Mouse (Mus musculus): ENCODE measurements around the gene Etfdh. TPM values are rescaled to one million over a fixed set of nuclear protein-coding genes. Genes with fewer than 3 reads are reported as not detected.

Etfdh gene
- total RNA-seq (2021): 10 to 100 TPM; 23.2 to 24.0 TPM

DNA sequence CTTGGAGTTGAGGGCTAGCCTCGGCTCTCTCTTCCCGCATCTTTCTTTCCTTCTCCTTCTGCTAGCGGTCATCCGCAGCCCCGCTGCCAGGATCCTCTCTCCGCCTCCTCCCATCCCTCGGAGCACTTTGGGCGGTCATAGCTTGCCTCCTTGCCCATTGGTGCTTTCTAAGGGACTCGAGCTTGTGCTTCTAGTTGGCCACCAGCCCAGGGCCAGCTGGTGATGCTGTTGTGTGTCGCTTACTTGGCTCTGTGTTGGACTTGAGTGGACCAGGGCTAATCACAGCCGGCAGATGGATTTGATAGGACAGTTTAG, at the start of gene Etfdh:
Gene Etfdh (minus strand): TSS at position 85 of the 315 bp plus-strand sequence.
- intact Hi-C loops (cut with DNase I): no loop called here
- peak; percentile 44 to 61 for DNase-seq (ENCODE audit: low spot score in 2 of 2)

DNA sequence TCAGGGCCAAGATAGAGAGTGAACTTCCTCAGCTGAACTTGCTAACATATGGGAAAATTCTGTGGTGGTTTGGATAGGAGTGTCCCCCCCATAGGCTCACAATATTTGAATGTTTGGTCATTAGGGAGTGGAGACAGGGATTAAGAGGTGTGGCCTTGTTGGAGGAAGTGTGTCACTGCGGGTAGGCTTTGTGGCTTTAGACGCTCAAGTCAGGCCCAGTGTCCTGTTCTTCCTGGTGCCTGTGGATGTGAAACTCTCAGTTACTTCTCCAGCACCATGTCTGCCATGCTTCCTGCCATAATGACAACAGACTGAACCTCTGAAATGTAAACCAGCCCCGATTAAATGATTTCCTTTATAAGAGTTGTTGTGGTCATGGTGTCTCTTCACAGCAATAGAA, 47.1 kb upstream of the Etfdh start:
- no peak for DNase-seq (ENCODE audit: low spot score in 2 of 2)
- intact Hi-C loops (cut with DNase I): loop anchor here (10.0 kb wide), 1 partner anchor 68 kb away; no protein-coding TSS in a partner anchor

DNA sequence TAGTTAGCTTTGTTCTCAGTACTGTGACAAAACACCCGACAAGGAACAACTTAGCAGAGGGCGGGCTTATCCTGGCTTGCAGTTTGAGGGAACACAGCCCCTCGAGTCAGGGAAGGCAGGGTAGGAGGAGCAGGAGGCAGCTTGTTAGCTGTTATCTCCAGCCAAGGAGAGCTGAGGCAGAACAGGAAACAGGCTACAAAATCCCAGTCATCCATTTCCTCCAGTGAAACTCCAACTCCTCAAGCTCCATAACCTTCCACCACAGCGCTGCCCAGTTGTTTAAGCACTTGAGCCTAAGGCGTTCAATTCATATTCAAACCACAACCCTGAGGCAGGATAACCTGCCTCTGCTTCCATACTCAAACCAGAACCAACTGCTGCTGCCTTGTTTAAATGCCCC, 45.3 kb upstream of the Etfdh start:
- no peak for DNase-seq (ENCODE audit: low spot score in 2 of 2)
- intact Hi-C loops (cut with DNase I): loop anchor here (10.0 kb wide), 1 partner anchor 70 kb away; no protein-coding TSS in a partner anchor

DNA sequence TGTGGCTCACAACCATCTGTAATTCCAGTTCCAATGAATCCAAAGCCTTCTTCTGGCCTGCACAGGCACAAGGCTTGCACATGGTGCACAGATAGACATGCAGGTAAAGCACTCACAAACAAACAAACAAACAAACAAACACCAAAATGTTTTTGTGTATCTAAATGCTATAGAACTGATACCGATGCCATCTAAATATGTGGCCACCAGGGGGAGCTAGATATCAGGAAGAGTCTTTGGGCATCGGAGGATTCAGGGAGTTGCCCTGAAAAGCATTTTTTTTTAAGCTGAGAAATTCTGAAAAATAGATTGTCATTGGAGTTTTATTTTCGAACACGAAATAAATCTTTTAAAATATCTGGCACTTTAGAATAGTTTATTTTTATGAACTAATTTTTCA, 43.8 kb upstream of the Etfdh start:
- intact Hi-C loops (cut with DNase I): loop anchor here (1.0 to 10.0 kb wide), 2 partner anchors 72 to 136 kb away; no protein-coding TSS in a partner anchor
- peak; percentile 76 to 77 for DNase-seq (ENCODE audit: low spot score in 2 of 2)

DNA sequence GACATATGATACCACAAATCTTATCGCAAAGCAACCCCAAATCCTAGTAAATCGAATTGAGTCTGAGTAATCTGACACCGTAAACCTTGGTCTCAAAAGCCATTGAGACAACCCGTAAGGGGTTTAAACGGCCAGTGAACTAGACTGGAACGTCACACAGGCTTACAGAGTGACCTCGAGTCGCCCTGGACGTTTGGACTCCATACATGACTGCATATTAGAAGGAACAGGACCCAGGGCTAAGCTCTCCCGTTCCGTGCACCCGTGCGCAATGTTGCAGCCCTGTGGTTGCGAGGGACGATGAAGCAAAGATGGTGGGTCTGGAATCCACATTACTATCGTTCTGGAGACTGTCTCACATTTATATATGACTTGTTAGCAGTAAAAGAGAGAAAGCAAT, 42.9 kb upstream of the Etfdh start:
- intact Hi-C loops (cut with DNase I): loop anchor here (10.0 kb wide), 1 partner anchor 73 kb away; no protein-coding TSS in a partner anchor

DNA sequence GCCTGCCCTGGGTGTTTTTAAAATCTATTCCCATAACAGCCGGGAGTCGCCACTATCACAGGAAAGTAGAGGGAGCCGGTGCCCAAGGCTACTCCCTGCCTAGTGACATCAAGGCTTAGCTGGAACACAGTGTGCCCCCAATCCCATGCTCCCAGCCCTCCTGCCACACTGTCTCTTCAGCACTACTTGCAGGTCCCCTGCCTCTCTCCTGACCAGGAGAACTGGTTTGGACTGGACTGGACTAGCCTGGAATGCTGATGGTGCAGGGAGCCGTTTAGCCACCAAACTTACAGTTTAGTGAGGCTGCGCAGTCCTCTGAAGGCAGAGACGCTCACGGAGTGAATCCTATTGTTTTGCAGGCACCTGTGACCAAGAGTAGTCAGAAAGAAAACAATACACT, 41.3 kb upstream of the Etfdh start:
- intact Hi-C loops (cut with DNase I): loop anchor here (10.0 kb wide), 1 partner anchor 74 kb away; no protein-coding TSS in a partner anchor

More for the DNA sequence above, 42.9 kb upstream of the Etfdh start:
- no peak for DNase-seq (ENCODE audit: low spot score in 2 of 2)

DNA sequence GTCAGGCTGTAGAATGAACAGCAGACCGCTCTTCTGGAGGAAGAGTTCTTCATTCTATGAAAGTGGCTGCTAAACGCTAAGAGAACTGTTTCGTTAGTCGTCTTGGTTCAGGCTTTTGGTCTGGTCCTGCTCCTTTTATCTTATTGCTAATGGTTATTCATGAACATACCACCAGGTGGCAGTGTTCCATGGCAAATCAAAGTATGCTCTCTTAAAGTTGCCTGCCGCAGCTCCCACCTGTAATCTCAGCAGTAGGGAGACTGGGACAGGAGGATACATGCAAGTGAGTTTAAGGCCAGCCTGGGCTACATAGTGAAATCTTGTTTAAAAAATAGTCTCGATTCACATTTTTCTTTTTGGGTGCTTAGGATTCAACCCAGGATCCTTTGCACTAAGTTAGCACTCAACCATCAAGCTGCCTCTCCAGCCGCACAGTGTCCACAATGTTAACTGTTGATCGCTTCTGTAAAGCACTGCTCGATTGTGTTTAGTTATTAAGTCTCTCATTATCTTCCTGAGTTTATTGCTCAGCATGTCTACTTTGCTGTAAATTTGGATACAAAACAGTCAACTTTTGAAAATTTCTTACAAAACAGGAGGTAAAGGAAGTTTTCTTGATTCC, 35.6 kb upstream of the Etfdh start:
- DNase-seq (ENCODE audit: low spot score in 2 of 2): peak; percentile 67 to 75
- intact Hi-C loops (cut with DNase I): loop anchor here (2.0 kb wide), 1 partner anchor 144 kb away; no protein-coding TSS in a partner anchor

More for the DNA sequence above, 41.3 kb upstream of the Etfdh start:
- DNase-seq (ENCODE audit: low spot score in 2 of 2): no peak

DNA sequence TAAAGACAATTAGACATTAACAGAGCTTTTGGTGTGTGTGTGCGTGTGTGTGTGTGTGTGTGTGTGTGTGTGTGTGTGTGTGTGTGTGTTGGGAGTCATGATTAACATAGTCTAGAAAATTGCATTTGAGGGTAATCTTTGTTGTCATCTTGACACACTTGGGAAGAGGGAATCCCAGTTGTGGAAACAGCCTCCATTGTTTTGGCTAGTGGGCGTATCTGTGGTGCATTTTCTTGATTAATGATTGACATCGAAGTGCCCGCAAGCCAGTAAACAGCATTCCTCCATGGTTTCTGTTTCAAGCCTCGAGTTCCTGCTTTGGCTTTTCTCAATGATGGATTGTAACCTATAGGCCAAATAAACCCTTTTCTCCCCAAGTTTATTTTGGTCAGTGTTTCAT, 27.4 kb upstream of the Etfdh start:
- no peak for DNase-seq (ENCODE audit: low spot score in 2 of 2)
- intact Hi-C loops (cut with DNase I): no loop called here

DNA sequence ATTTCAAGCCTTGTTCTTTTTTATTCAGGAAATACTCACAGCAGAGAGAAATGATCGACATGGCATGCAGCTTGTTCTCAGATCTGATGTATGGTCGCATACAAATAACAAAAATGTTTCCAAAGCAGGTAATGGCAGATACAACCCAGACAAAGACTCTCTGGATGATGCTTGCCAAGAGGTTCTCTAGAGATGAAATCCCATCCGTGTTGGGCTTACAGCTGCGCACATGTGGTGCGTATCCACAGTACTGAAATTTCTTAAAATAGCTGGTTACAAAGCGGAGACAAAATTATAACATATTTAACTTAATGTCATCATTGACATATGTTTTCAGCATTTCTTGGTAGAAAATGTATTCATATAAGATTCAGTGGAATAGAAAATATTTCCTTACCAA, 22.8 kb upstream of the Etfdh start:
- DNase-seq (ENCODE audit: low spot score in 2 of 2): no peak
- intact Hi-C loops (cut with DNase I): no loop called here

DNA sequence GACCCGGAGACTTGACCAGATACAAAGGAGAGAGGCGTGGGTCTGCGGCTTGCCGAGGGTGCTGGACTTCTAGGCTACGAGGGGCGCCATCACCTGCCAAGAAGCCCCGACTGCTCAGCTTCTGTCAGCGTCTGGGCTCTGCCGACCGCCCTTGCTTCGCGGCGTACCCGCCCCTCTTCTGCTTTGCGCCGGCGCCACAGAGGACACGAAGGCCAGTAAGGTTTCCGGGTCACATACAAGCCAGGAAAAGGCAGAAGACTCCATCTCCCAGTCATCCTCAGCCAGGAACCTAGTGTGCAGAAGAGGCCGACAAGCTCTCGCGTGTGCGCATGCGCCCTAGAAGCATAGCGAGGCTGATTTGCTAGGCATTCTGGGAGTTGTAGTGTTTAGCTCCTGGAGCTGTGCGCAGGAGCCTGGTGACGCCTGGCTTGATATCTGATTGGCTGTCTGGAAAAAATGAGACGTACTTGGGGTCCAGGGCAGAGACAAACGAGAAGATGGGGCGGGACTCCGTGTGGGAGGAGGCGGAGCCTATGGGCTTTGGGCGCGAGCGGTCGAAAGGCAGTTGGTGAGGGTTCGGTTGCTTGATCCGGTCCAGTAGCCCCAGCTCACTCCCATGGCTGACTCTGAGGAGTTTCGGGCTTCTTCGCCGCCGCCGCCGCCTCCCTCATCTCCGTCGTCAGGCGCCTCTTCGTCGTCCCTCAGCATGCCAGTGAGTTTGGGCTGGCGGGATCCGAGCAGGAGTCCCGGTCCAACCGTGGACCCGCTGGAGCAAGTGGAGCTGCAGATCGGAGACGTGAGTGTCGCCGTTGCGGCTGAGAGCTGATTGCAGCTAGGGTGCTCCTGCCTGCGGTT, 512 bp downstream of the Etfdh start, which contains the start of gene 4930579G24Rik:
Gene 4930579G24Rik (plus strand): TSS at position 519 of the 855 bp plus-strand sequence.
- peak; percentile 96 to 100 for DNase-seq (ENCODE audit: low spot score in 2 of 2)
- intact Hi-C loops (cut with DNase I): no loop called here

DNA sequence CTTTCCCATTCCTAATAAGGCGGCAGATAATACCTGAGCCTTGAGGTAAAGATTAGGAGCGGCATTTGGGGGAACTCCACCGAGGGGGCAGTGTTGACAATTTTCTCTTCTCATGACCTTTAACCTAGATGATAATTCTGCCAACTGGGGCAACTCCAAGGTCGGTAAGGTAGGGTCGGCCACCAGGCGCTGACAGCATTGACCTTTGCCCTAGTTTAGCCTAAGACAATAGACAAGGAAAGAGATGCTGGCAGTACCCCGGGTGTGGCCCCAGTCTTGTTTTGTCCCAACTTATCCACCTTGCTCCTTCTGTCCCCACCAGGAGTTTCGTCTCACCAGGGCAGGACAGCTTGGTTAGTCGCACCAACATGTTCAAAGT, 1.1 kb downstream of the Etfdh start:
- no peak for DNase-seq (ENCODE audit: low spot score in 2 of 2)
- intact Hi-C loops (cut with DNase I): no loop called here

DNA sequence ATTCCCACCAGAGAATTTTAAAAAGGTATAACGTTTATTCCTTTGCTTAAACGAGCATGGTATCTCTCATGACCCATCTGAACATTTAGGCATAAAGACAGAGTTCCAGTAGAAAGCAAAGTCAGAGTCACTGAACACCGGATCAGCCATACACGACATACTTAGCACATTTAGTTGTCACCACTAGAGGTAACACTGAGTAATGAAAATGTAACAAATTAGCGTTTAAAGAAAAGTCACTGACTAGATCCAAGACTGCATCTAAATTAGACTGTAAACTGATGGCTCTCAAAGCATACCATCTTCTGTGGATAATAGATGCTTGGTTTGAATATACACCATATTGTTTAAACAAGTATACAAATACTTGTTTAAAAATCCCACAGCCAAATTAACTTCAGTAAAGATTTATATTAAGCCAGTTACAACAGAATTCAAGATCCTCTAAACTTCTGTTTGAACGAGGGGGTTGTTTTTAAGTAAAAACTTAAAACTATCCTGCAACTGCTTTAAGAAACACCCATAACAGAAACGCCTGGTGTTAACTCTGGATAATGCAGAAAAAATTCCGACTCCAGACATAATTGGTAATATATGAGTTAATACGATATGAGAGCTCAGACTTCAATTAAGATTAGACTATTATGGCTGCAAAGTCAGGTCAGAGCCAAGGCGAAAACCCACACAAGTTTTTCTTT, 1.7 kb downstream of the Etfdh start:
- intact Hi-C loops (cut with DNase I): no loop called here
- no peak for DNase-seq (ENCODE audit: low spot score in 2 of 2)

DNA sequence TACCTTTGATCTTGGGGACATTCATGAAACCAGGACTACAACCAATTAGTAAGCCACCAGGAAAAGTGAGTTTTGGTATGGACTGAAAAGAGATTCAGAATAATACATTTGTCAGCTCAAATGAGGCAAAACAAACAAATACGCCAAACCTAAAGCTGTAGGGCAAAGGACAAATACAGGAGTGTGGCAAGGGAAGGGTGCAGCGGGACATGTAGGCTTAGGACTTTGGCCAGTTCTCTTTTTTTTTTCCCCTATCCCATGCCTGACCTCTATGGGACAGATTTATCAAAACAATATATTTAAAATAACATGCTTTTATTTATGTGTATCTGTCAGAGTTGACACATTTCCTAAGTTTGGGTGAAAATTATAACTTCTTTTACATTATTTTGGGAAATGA, 19.4 kb downstream of the Etfdh start:
- intact Hi-C loops (cut with DNase I): no loop called here
- DNase-seq (ENCODE audit: low spot score in 2 of 2): no peak

DNA sequence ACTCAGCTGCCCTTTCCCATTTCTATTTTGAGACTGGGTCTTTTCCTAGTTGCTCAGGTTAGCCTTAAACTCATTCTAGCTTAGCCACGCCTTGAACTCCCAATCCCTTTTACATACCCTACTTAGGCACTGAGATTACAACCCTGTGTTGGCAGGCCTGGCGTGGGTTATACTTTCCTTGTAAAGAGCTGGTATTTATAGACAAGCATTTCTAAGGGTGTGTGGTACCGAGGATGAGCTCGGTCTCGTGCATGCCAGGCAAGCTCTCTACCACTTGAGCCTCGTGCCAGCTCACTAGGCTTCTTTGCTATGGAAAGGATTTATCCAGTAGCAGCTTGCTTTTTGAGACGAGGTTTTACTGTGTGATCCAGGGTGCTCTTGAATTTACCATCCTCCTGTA, 33.8 kb downstream of the Etfdh start:
- intact Hi-C loops (cut with DNase I): no loop called here
- DNase-seq (ENCODE audit: low spot score in 2 of 2): peak in 1 of 2 experiments; percentile 9

DNA sequence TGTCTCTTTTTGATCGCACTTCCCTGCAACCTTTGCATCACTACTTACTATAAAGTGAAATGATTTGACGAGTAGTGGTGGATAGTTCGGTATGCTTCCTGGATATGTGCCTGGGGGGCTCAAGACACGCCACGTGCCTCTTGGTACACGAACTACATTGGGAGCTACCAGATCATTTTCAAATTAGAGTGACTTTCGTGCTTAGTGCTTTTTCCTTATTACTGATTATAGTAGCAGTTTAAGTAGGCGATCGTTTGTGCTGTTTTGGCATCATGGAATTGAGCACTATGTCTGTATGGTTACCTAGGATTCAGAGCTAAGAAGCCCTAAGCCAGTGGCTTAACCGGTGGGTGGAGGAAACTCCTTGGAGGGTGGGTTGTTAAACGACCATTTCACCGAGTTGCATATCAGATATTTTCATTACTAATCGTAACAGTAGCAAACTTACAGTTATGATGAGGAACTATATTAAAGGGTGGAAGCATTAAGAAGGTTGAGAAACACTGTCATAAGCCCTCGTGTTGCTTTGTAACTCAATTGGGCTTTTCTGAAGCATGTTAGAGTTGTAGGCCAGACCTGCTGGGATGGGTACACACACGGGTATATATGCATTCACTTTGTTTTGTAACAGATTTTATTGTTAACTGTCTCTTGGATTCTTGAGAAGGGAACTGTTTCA, 37.4 kb downstream of the Etfdh start:
- intact Hi-C loops (cut with DNase I): no loop called here
- DNase-seq (ENCODE audit: low spot score in 2 of 2): no peak

DNA sequence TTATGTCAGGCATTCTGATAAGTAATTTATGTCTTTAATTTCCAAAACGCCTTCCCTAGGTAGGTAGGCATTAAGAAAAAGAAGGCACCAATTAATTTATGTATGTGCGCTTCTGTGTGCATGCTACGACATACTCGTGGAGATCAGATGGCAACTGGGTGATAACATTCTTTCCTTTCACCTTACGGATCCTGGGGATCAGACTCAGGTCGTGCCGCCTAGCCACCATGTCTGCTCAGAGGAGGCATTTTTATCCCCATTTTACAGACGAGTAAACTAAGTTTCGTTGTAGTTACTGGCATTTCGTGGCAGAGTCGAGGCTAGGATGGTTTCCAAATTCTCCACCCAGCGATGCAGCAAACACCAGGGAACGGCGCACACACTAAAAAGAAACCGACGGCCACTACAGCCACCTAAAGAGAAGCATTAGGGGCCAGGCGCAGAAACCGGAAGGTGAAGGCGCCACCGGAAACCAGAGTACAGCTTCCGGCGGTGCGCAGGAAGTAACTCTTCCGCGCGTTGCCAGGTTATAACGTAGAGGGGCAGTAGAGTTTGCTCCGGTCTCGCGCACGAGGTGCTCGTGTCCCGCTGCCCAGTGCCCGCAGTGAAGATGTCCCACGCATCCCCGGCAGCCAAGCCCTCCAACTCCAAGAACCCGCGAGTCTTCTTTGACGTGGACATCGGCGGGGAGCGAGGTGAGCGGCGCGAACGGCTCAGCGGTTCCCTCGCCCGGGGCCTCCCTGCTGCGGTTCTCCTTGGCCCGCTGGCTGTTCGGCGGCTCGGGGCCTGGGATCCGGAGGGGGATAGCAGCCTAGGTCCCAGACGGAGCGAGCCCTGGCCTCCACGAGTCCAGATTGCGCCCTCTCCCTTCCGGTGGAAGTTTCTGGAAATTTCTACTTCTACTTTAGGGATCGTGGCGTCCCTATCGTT, 38.2 kb downstream of the Etfdh start, which contains the start of gene Ppid:
Gene Ppid (plus strand): TSS at position 480 of the 930 bp plus-strand sequence.
- DNase-seq (ENCODE audit: low spot score in 2 of 2): peak; percentile 79 to 82
- intact Hi-C loops (cut with DNase I): no loop called here

DNA sequence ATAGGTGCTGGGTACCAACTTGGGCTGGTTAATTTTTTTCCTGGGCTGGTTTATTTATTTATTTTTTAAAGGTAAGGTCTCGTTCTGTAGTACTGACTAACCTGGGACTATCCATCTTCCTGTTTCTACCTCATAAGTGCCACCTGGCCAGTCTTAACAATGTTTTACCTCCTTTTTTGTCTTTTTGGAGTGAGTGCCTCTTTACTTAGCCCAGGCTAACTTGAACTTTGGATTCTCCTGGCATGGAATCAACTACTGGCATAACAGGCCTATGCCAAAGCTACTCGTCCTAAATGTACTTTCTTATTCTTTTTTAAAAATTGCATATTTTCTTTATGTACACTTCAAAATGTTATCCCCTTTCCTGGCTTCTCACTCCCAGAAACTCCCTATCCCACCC, 39.6 kb downstream of the Etfdh start:
- no peak for DNase-seq (ENCODE audit: low spot score in 2 of 2)
- intact Hi-C loops (cut with DNase I): loop anchor here (5.0 kb wide), 1 partner anchor 77 kb away; no protein-coding TSS in a partner anchor

DNA sequence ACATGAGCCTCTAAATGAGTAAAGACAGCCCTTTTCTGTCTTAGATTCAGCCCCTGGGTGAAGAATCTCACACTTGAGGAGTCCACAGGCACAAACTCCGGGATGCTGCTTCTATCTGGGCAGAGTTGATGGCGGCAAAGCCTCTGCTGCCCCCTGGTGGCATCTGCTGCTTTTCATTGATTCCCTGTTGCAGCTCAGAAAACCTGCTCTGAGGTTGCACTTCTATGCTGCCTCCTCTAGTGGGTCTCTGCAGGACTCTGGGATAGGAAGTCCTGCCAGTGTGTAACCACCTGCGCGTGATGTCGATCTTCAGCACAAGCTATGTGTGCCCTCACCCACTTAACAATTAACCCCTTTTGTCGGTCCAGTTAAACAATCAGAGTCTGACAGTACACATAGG, 42.5 kb downstream of the Etfdh start:
- peak; percentile 94 to 96 for DNase-seq (ENCODE audit: low spot score in 2 of 2)
- intact Hi-C loops (cut with DNase I): loop anchor here (2.0 to 5.0 kb wide), 3 partner anchors 75 to 628 kb away; no protein-coding TSS in a partner anchor

All from left cerebral cortex, postnatal 25 days (tissue).